ENCODE assay signal across 11 mouse cellular contexts in genomic region chr6:3341479-3341878, GRCm38 (mm10). TPM values are rescaled to one million over a fixed set of nuclear protein-coding genes. Genes with fewer than 3 reads are reported as not detected.
DNase-seq lines count a peak whose midpoint lies in the region; ATAC-seq and TF ChIP-seq lines count a peak whose summit lies in the region.
"Had no signal": no experiment of that assay in that cellular context is flagged by ENCODE, and none has a peak within 500 bp of the region (broad histone marks: within the 10 kb centered on the region; RNA-seq: fewer than 3 reads in every experiment).

No protein-coding gene starts in this region.

- peak overlapping the region; percentile 39; the same call in 1 of the 2 replicates for H3K4me2 ChIP-seq in forebrain, embryonic 12.5 days
- no peak overlapping the region for H3K4me2 ChIP-seq in forebrain, embryonic 11.5 days (ENCODE audit: low read depth, low read length, severe bottlenecking)
- peak overlapping the region; percentile 51 for H3K4me2 ChIP-seq in lung, embryonic 14.5 days
- H3K4me2 ChIP-seq in hindbrain, postnatal 0 days (ENCODE audit: low read depth, low read length): peak overlapping the region; percentile 21; the same call in 1 of the 2 replicates

- TF ChIP-seq POLR2A in lung, adult 2 months (IDR thresholded peaks at IDR 0.05; ENCODE audit: borderline replicate concordance, extremely low read depth, low read depth, low read length): no peak
- TF ChIP-seq POLR2A in small intestine, adult 2 months (IDR thresholded peaks at IDR 0.05; ENCODE audit: low read depth, low read length): no peak

- H3K4me3 ChIP-seq in forebrain, embryonic 12.5 days (replicated peaks): no peak overlapping the region
- H3K4me3 ChIP-seq in forebrain, embryonic 11.5 days (ENCODE audit: low read depth, low read length): no peak overlapping the region
- H3K4me3 ChIP-seq in lung, embryonic 14.5 days (ENCODE audit: low read depth, low read length): peak overlapping the region; percentile 18; the same call in 1 of the 2 replicates
- no peak overlapping the region for H3K4me3 ChIP-seq in lung, adult 2 months (replicated peaks; ENCODE audit: extremely low read depth, low read depth, low read length)
- no peak overlapping the region for H3K4me3 ChIP-seq in hindbrain, postnatal 0 days (ENCODE audit: low read length)
- peak overlapping the region; percentile 69; the same call in 1 of the 2 replicates for H3K4me3 ChIP-seq in small intestine, adult 2 months (ENCODE audit: low read depth, low read length)

- no peaks in the 10 kb centered on the region for H3K4me1 ChIP-seq in forebrain, embryonic 12.5 days
- no peaks in the 10 kb centered on the region for H3K4me1 ChIP-seq in forebrain, embryonic 11.5 days (replicated peaks; ENCODE audit: control insufficient read depth, insufficient read depth, low read length)
- H3K4me1 ChIP-seq in lung, embryonic 14.5 days (ENCODE audit: insufficient read depth): no peaks in the 10 kb centered on the region
- peaks cover 3% of the 10 kb centered on the region for H3K4me1 ChIP-seq in lung, adult 2 months (ENCODE audit: control insufficient read depth, insufficient read depth, low read length)
- H3K4me1 ChIP-seq in hindbrain, postnatal 0 days (ENCODE audit: insufficient read depth, low read length): no peaks in the 10 kb centered on the region
- H3K4me1 ChIP-seq in small intestine, adult 2 months (ENCODE audit: control insufficient read depth, insufficient read depth, insufficient read length, low read length): no peaks in the 10 kb centered on the region

- no peaks in the 10 kb centered on the region for H3K9me3 ChIP-seq in forebrain, embryonic 12.5 days
- H3K9me3 ChIP-seq in forebrain, embryonic 11.5 days (ENCODE audit: control insufficient read depth, low read length): no peaks in the 10 kb centered on the region
- H3K9me3 ChIP-seq in lung, embryonic 14.5 days (ENCODE audit: low read depth, low read length): no peaks in the 10 kb centered on the region
- no peaks in the 10 kb centered on the region for H3K9me3 ChIP-seq in hindbrain, postnatal 0 days (ENCODE audit: low read length)

- H3K36me3 ChIP-seq in forebrain, embryonic 12.5 days (replicated peaks): no peaks in the 10 kb centered on the region
- H3K36me3 ChIP-seq in forebrain, embryonic 11.5 days (ENCODE audit: control insufficient read depth, insufficient read depth, low read length): no peaks in the 10 kb centered on the region
- H3K36me3 ChIP-seq in lung, embryonic 14.5 days (ENCODE audit: insufficient read depth): no peaks in the 10 kb centered on the region
- no peaks in the 10 kb centered on the region for H3K36me3 ChIP-seq in hindbrain, postnatal 0 days (ENCODE audit: insufficient read depth, low read length)
- no peaks in the 10 kb centered on the region for H3K36me3 ChIP-seq in small intestine, adult 2 months (ENCODE audit: control insufficient read depth, insufficient read depth, low read length)

- no peak overlapping the region for H3K27ac ChIP-seq in forebrain, embryonic 12.5 days
- H3K27ac ChIP-seq in forebrain, embryonic 11.5 days (ENCODE audit: low read depth, low read length): no peak overlapping the region
- H3K27ac ChIP-seq in lung, embryonic 14.5 days (ENCODE audit: low read depth): peak overlapping the region; percentile 65; the same call in 1 of the 2 replicates
- H3K27ac ChIP-seq in hindbrain, postnatal 0 days: no peak overlapping the region
- H3K27ac ChIP-seq in small intestine, adult 2 months (ENCODE audit: insufficient read depth, low read depth, low read length): peak overlapping the region; percentile 87

- no peaks in the 10 kb centered on the region for H3K27me3 ChIP-seq in forebrain, embryonic 12.5 days
- H3K27me3 ChIP-seq in forebrain, embryonic 11.5 days (ENCODE audit: control insufficient read depth, insufficient read depth, low read length): no peaks in the 10 kb centered on the region
- H3K27me3 ChIP-seq in lung, embryonic 14.5 days (ENCODE audit: insufficient read depth, low read length): no peaks in the 10 kb centered on the region
- H3K27me3 ChIP-seq in hindbrain, postnatal 0 days (ENCODE audit: insufficient read depth, low read length): no peaks in the 10 kb centered on the region
- H3K27me3 ChIP-seq in small intestine, adult 2 months (ENCODE audit: control insufficient read depth, insufficient read depth, low read length): no peaks in the 10 kb centered on the region

- no peak for ATAC-seq in forebrain, embryonic 12.5 days (ENCODE audit: low FRiP score)
- no peak for ATAC-seq in forebrain, embryonic 11.5 days (replicated peaks; ENCODE audit: low FRiP score)
- peak; percentile 53; the same call in 1 of the 2 replicates for ATAC-seq in lung, embryonic 14.5 days (ENCODE audit: insufficient read depth)
- ATAC-seq in hindbrain, postnatal 0 days: no peak

- no peak overlapping the region for H3K9ac ChIP-seq in forebrain, embryonic 12.5 days
- H3K9ac ChIP-seq in forebrain, embryonic 11.5 days (ENCODE audit: low read length): no peak overlapping the region
- H3K9ac ChIP-seq in lung, embryonic 14.5 days: no peak overlapping the region
- no peak overlapping the region for H3K9ac ChIP-seq in hindbrain, postnatal 0 days (replicated peaks; ENCODE audit: low read length)

- 47% methylated on average over 5 of the region's 5 CpGs for WGBS in forebrain, embryonic 12.5 days
- 55% methylated on average over 5 of the region's 5 CpGs for WGBS in forebrain, embryonic 11.5 days
- 38% methylated on average over 5 of the region's 5 CpGs for WGBS in lung, embryonic 14.5 days
- WGBS in lung, adult 2 months: 25% methylated on average over 5 of the region's 5 CpGs
- WGBS in hindbrain, postnatal 0 days: 44% methylated on average over 5 of the region's 5 CpGs
- WGBS in small intestine, adult 2 months: 22% methylated on average over 5 of the region's 5 CpGs

- TF ChIP-seq CTCF in lung, embryonic 14.5 days (IDR thresholded peaks at IDR 0.05; ENCODE audit: low read depth): no peak
- TF ChIP-seq CTCF in lung, adult 2 months (IDR thresholded peaks at IDR 0.05; ENCODE audit: insufficient read depth, low read length): no peak
- no peak for TF ChIP-seq CTCF in hindbrain, postnatal 0 days (IDR thresholded peaks at IDR 0.05; ENCODE audit: low read depth)
- TF ChIP-seq CTCF in small intestine, adult 2 months (IDR thresholded peaks at IDR 0.05; ENCODE audit: extremely low read depth, insufficient read length, insufficient replicate concordance, low read depth, low read length): no peak

- no peak for DNase-seq in forebrain, embryonic 11.5 days (ENCODE audit: low spot score)
- DNase-seq in lung, embryonic 14.5 days: peak; percentile 19
- no peak for DNase-seq in lung, adult 2 months
- no peak for DNase-seq in hindbrain, postnatal 0 days (ENCODE audit: low spot score)
- no peak for DNase-seq in embryo, embryonic 10.5 days (ENCODE audit: low spot score)
- no peak for DNase-seq in right cerebral cortex, postnatal 14 days
- DNase-seq: cerebellum, adult 11 months; kidney, adult 2 months; layer of hippocampus, postnatal 36 days had no signal

RNA-seq across cellular contexts. Expression of gene Samd9l, which starts 57.9 kb away (rescaled TPM):
- 0.36 and 0.66 TPM in 2 replicates for polyA plus RNA-seq in forebrain, embryonic 12.5 days (2016; fragmentation: Nextera tagmentation; extraction: Ambion mirVana)
- 0.33 and 0.39 TPM in 2 replicates for polyA plus RNA-seq in forebrain, embryonic 11.5 days (2014; fragmentation: Nextera tagmentation; extraction: Ambion mirVana)
- polyA plus RNA-seq in lung, embryonic 14.5 days (2014; fragmentation: Nextera tagmentation; extraction: Ambion mirVana): 4.6 and 5.6 TPM in 2 replicates
- 1.7 and 3.7 TPM in 2 replicates for polyA plus RNA-seq in lung, adult 2 months (2012; rRNA removed)
- total RNA-seq in hindbrain, postnatal 0 days (2014; rRNA removed): 1.8 and 2.3 TPM in 2 replicates
- 1.2 and 1.3 TPM in 2 replicates for polyA plus RNA-seq in hindbrain, postnatal 0 days (2015; fragmentation: Nextera tagmentation; extraction: Ambion mirVana)
- 0.34 and 1.0 TPM in 2 replicates for polyA plus RNA-seq in small intestine, adult 2 months (2012; rRNA removed)

Comparison
In these comparisons a context has a peak if more than half of its experiments do, and no peak if none do; other contexts are left out.
1. H3K4me3 ChIP-seq: peak in lung, embryonic 14.5 days (single experiment) and small intestine, adult 2 months (single experiment); none in forebrain, embryonic 12.5 days (single experiment), forebrain, embryonic 11.5 days (single experiment), lung, adult 2 months (single experiment) and hindbrain, postnatal 0 days (single experiment).
2. H3K27ac ChIP-seq: peak in lung, embryonic 14.5 days (single experiment) and small intestine, adult 2 months (single experiment); none in forebrain, embryonic 12.5 days (single experiment), forebrain, embryonic 11.5 days (single experiment) and hindbrain, postnatal 0 days (single experiment).